Mouse (Mus musculus) liver, embryonic 15.5 days (tissue): ENCODE measurements at regions not wholly inside any gene's neighbourhood (a gene's known extent, or its start where the extent isn't known, plus 50 kb on each side); places are given as distances from the start of the nearest gene placed in this dataset.

Experiments used
- ATAC-seq: fragments of 200-750 bp; cut with Nextera tagmentation; 2 replicates; pipeline ENCODE4 v1.8.0; 2017; ENCODE audit warnings: moderate number of reproducible peaks, mild to moderate bottlenecking, moderate library complexity; ENCODE audit not compliant: insufficient read depth
- H3K27ac ChIP-seq: fragments of 300-500 bp; sonication (generic); replicated peaks from 2 replicates; pipeline ENCODE4 v1.5.1; 2015; ENCODE audit warnings: mild to moderate bottlenecking, inconsistent platforms
- H3K27me3 ChIP-seq: fragments of 300-500 bp; sonication (generic); 2 replicates; pipeline ENCODE4 v1.6.1; 2015; ENCODE audit warnings: mild to moderate bottlenecking, inconsistent platforms
- H3K36me3 ChIP-seq: fragments of 300-500 bp; sonication (generic); replicated peaks from 2 replicates; pipeline ENCODE4 v1.6.1; 2015; ENCODE audit warnings: moderate library complexity, mild to moderate bottlenecking, inconsistent platforms
- H3K4me1 ChIP-seq: fragments of 300-500 bp; sonication (generic); replicated peaks from 2 replicates; pipeline ENCODE4 v1.6.1; 2015; ENCODE audit warnings: inconsistent platforms
- H3K4me2 ChIP-seq: fragments of 300-500 bp; sonication (generic); 2 replicates; pipeline ENCODE4 v1.6.1; 2015; ENCODE audit warnings: moderate library complexity, mild to moderate bottlenecking, inconsistent platforms
- H3K4me3 ChIP-seq: fragments of 300-500 bp; sonication (generic); replicated peaks from 2 replicates; pipeline ENCODE4 v1.5.1; 2015; ENCODE audit warnings: mild to moderate bottlenecking, inconsistent platforms
- H3K9ac ChIP-seq: fragments of 300-500 bp; sonication (generic); 2 replicates; pipeline ENCODE4 v1.6.1; 2015; ENCODE audit warnings: moderate library complexity, mild to moderate bottlenecking, inconsistent platforms
- H3K9me3 ChIP-seq: fragments of 300-500 bp; sonication (generic); replicated peaks from 2 replicates; pipeline ENCODE4 v1.6.1; 2016; ENCODE audit warnings: inconsistent platforms
- WGBS: fragments of 180-500 bp; shearing (Covaris S2); methylation state at CpG from one replicate; pipeline ENCODE4 v1.1.7; 2015; ENCODE audit warnings: mixed read lengths; ENCODE audit not compliant: insufficient replicate concordance; 5-methylcytosine and 5-hydroxymethylcytosine counted together

GRCm38 (mm10) chr2:84183624-84184287, 193.4 kb downstream of the Gm13691 start:
- Histone ChIP-seq H3K4me3 (no peak overlapping the region), H3K4me2 (peak overlapping the region; percentile 50; the same call in 1 of the 2 replicates), H3K9ac (no peak overlapping the region), H3K4me1 (0 out of 2 replicates have a peak, but pooled peaks cover 6% of the 10 kb centered on the region), H3K9me3 (no peaks in the 10 kb centered on the region), H3K27me3 (no peaks in the 10 kb centered on the region), H3K27ac (no peak overlapping the region), H3K36me3 (no peaks in the 10 kb centered on the region)
- WGBS: 33% methylated on average over 5 of the region's 5 CpGs
- no peak for ATAC-seq

GRCm38 (mm10) chr2:84184288-84185015, 194.1 kb downstream of the Gm13691 start:
- no peaks in the 10 kb centered on the region for H3K36me3 ChIP-seq
- WGBS: 23% methylated on average over 19 of the region's 19 CpGs

GRCm38 (mm10) chr2:84185016-84185330, 194.6 kb downstream of the Gm13691 start:
- Histone ChIP-seq H3K4me2 (peak overlapping the region; percentile 50), H3K4me1 (0 out of 2 replicates have a peak, but pooled peaks cover 6% of the 10 kb centered on the region), H3K9me3 (no peaks in the 10 kb centered on the region), H3K9ac (no peak overlapping the region), H3K27ac (no peak overlapping the region), H3K27me3 (no peaks in the 10 kb centered on the region), H3K36me3 (no peaks in the 10 kb centered on the region), H3K4me3 (no peak overlapping the region)
- no peak for ATAC-seq
- 41% methylated on average over 7 of the region's 7 CpGs for WGBS

More at GRCm38 (mm10) chr2:84184288-84185015, 194.1 kb downstream of the Gm13691 start:
- Histone ChIP-seq H3K27me3 (no peaks in the 10 kb centered on the region), H3K9me3 (no peaks in the 10 kb centered on the region), H3K4me1 (0 out of 2 replicates have a peak, but pooled peaks cover 6% of the 10 kb centered on the region), H3K27ac (no peak overlapping the region), H3K4me3 (peak overlapping the region; percentile 24; the same call in 1 of the 2 replicates), H3K4me2 (peak overlapping the region; percentile 50), H3K9ac (no peak overlapping the region)
- ATAC-seq: peak; percentile 65

GRCm38 (mm10) chr2:84186126-84186701, 195.9 kb downstream of the Gm13691 start:
- Histone ChIP-seq H3K27me3 (no peaks in the 10 kb centered on the region), H3K27ac (no peak overlapping the region), H3K4me2 (no peak overlapping the region), H3K9ac (no peak overlapping the region), H3K4me3 (no peak overlapping the region), H3K9me3 (no peaks in the 10 kb centered on the region), H3K36me3 (no peaks in the 10 kb centered on the region), H3K4me1 (0 out of 2 replicates have a peak, but pooled peaks cover 6% of the 10 kb centered on the region)
- 28% methylated on average over 9 of the region's 9 CpGs for WGBS
- 0 out of 2 replicates have a peak, but pooled peaks have one; percentile 42 for ATAC-seq

GRCm38 (mm10) chr2:84187456-84187855, 197.1 kb downstream of the Gm13691 start:
- no peak for ATAC-seq
- WGBS: 79% methylated on average over 4 of the region's 4 CpGs
- 0 out of 2 replicates have a peak, but pooled peaks cover 6% of the 10 kb centered on the region for H3K4me1 ChIP-seq
- no peaks in the 10 kb centered on the region for H3K36me3 ChIP-seq
- no peaks in the 10 kb centered on the region for H3K27me3 ChIP-seq
- no peaks in the 10 kb centered on the region for H3K9me3 ChIP-seq
- no peak overlapping the region for H3K27ac ChIP-seq
- H3K4me3 ChIP-seq: no peak overlapping the region
- no peak overlapping the region for H3K4me2 ChIP-seq
- no peak overlapping the region for H3K9ac ChIP-seq

GRCm38 (mm10) chr2:84189302-84189701, 198.9 kb downstream of the Gm13691 start:
- Histone ChIP-seq H3K4me3 (no peak overlapping the region), H3K27ac (no peak overlapping the region), H3K36me3 (no peaks in the 10 kb centered on the region), H3K4me1 (0 out of 2 replicates have a peak, but pooled peaks cover 6% of the 10 kb centered on the region), H3K4me2 (no peak overlapping the region), H3K27me3 (no peaks in the 10 kb centered on the region), H3K9me3 (no peaks in the 10 kb centered on the region), H3K9ac (no peak overlapping the region)
- ATAC-seq: no peak
- 52% methylated on average over 3 of the region's 3 CpGs for WGBS

GRCm38 (mm10) chr2:84217116-84217515, 208.1 kb downstream of the Calcrl start:
- H3K9me3 ChIP-seq: no peaks in the 10 kb centered on the region
- 33% methylated on average over 1 of the region's 1 CpGs for WGBS
- no peak for ATAC-seq

GRCm38 (mm10) chr2:84222049-84222448, 203.2 kb downstream of the Calcrl start:
- H3K4me2 ChIP-seq: no peak overlapping the region
- H3K27ac ChIP-seq: no peak overlapping the region
- no peaks in the 10 kb centered on the region for H3K9me3 ChIP-seq
- no peak overlapping the region for H3K4me3 ChIP-seq
- no peaks in the 10 kb centered on the region for H3K27me3 ChIP-seq
- no peak overlapping the region for H3K9ac ChIP-seq
- H3K36me3 ChIP-seq: no peaks in the 10 kb centered on the region
- H3K4me1 ChIP-seq: no peaks in the 10 kb centered on the region
- 58% methylated on average over 1 of the region's 1 CpGs for WGBS
- ATAC-seq: no peak

More at GRCm38 (mm10) chr2:84217116-84217515, 208.1 kb downstream of the Calcrl start:
- no peak overlapping the region for H3K9ac ChIP-seq
- no peak overlapping the region for H3K27ac ChIP-seq
- H3K4me2 ChIP-seq: no peak overlapping the region
- H3K4me1 ChIP-seq: no peaks in the 10 kb centered on the region
- no peaks in the 10 kb centered on the region for H3K27me3 ChIP-seq
- H3K4me3 ChIP-seq: no peak overlapping the region
- H3K36me3 ChIP-seq: no peaks in the 10 kb centered on the region

- H3K9me3 ChIP-seq: no peaks in the 10 kb centered on the region
- H3K4me1 ChIP-seq: no peaks in the 10 kb centered on the region
- no peaks in the 10 kb centered on the region for H3K36me3 ChIP-seq
- H3K4me2 ChIP-seq: no peak overlapping the region
- no peak overlapping the region for H3K27ac ChIP-seq
- no peak overlapping the region for H3K4me3 ChIP-seq
- no peak for ATAC-seq
- no peaks in the 10 kb centered on the region for H3K27me3 ChIP-seq
- 26% methylated on average over 3 of the region's 3 CpGs for WGBS
- H3K9ac ChIP-seq: no peak overlapping the region
Observed at GRCm38 (mm10) chr2:84229777-84230176, 195.4 kb downstream of the Calcrl start.

GRCm38 (mm10) chr2:84235641-84236040, 189.6 kb downstream of the Calcrl start:
- H3K4me2 ChIP-seq: no peak overlapping the region
- H3K9ac ChIP-seq: no peak overlapping the region
- no peaks in the 10 kb centered on the region for H3K9me3 ChIP-seq
- no peak overlapping the region for H3K27ac ChIP-seq
- no peak for ATAC-seq
- no peaks in the 10 kb centered on the region for H3K27me3 ChIP-seq
- H3K4me3 ChIP-seq: no peak overlapping the region
- 61% methylated on average over 4 of the region's 4 CpGs for WGBS
- no peaks in the 10 kb centered on the region for H3K4me1 ChIP-seq
- no peaks in the 10 kb centered on the region for H3K36me3 ChIP-seq

GRCm38 (mm10) chr2:84241244-84241643, 184.0 kb downstream of the Calcrl start:
- no peak overlapping the region for H3K4me2 ChIP-seq
- H3K27me3 ChIP-seq: no peaks in the 10 kb centered on the region
- H3K4me3 ChIP-seq: no peak overlapping the region
- no peak for ATAC-seq
- H3K9me3 ChIP-seq: no peaks in the 10 kb centered on the region
- H3K9ac ChIP-seq: no peak overlapping the region
- no peaks in the 10 kb centered on the region for H3K4me1 ChIP-seq
- H3K36me3 ChIP-seq: no peaks in the 10 kb centered on the region
- 54% methylated on average over 4 of the region's 4 CpGs for WGBS
- no peak overlapping the region for H3K27ac ChIP-seq
